Mouse (Mus musculus): ENCODE data around the gene Tgfb3.

GRCm38 (mm10) chr12:86076321-86076901 is 2.4 kb downstream of the Tgfb3 start:
- TF ChIP-seq GATA1 (IDR thresholded peaks at IDR 0.05; ENCODE audit: borderline replicate concordance, low read length) (no peak), TAL1 (conservative IDR thresholded peaks at IDR 0.05; ENCODE audit: low read depth, low read length) (no peak), CTCF (IDR thresholded peaks at IDR 0.05; ENCODE audit: low read depth, low read length) (no peak)

All from G1E (cell line).